Mouse (Mus musculus) midbrain, embryonic 12.5 days (tissue): ENCODE data around the gene Napsa. TPM values are rescaled to one million over a fixed set of nuclear protein-coding genes. Genes with fewer than 3 reads are reported as not detected.
A peak's percentile ranks its signal among the peaks of the same experiment; 100 is the strongest.

Experiments
- ATAC-seq: fragments of 200-750 bp; cut with Nextera tagmentation; 2 replicates; pipeline ENCODE4 v1.8.0; 2017; ENCODE audit warnings: low read depth, moderate TSS enrichment, moderate library complexity; ENCODE audit not compliant: low FRiP score
- H3K27ac ChIP-seq: fragments of 300-500 bp; sonication (generic); replicated peaks from 2 replicates; pipeline ENCODE4 v1.5.1; 2016; ENCODE audit warnings: mild to moderate bottlenecking
- H3K27me3 ChIP-seq: fragments of 300-500 bp; sonication (generic); 2 replicates; pipeline ENCODE4 v1.6.1; 2016; ENCODE audit warnings: mild to moderate bottlenecking
- H3K36me3 ChIP-seq: fragments of 300-500 bp; sonication (generic); 2 replicates; pipeline ENCODE4 v1.6.1; 2016
- H3K4me1 ChIP-seq: fragments of 300-500 bp; sonication (generic); 2 replicates; pipeline ENCODE4 v1.6.1; 2016
- H3K4me2 ChIP-seq: fragments of 300-500 bp; sonication (generic); replicated peaks from 2 replicates; pipeline ENCODE4 v1.6.1; 2016; ENCODE audit warnings: mild to moderate bottlenecking, moderate library complexity
- H3K4me3 ChIP-seq: fragments of 300-500 bp; sonication (generic); 2 replicates; pipeline ENCODE4 v1.5.1; 2016; ENCODE audit warnings: mild to moderate bottlenecking
- H3K9ac ChIP-seq: fragments of 300-500 bp; sonication (generic); replicated peaks from 2 replicates; pipeline ENCODE4 v1.6.1; 2016; ENCODE audit warnings: mild to moderate bottlenecking, moderate library complexity
- H3K9me3 ChIP-seq: fragments of 300-500 bp; sonication (generic); 2 replicates; pipeline ENCODE4 v1.6.1; 2016; ENCODE audit warnings: mild to moderate bottlenecking
- WGBS: fragments of 180-500 bp; shearing (Covaris S2); methylation state at CpG from one replicate; pipeline ENCODE4 v1.1.7; 2016; 5-methylcytosine and 5-hydroxymethylcytosine counted together
- polyA plus RNA-seq: library from polyadenylated mRNA; unstranded; fragments of >200 nt; fragmentation: Nextera tagmentation; extraction: Ambion mirVana; gene quantifications from 2 replicates; pipeline ENCODE4 v1.2.1, GENCODE M21; 2016

Gene Napsa
- polyA plus RNA-seq, 1 experiment from 2014 or later: 0.45 TPM

DNA sequence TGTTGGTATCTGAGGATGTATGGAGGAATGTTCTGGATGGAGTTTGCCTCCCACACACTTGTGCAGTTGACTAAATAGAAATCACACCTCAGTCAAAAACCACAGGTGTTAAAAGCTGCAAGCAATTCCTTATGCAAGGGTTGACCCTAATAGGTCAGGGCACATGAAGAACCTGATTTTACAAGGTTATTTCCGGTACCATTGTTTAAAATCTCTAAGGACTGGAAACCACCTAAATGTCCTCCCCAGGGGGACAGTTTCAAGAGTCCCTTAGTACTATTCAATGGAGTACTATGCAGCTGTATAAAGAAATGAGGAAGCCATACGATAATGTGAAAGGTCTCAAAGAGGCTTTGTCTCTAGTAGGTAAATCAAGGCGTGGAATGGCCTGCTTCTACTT is 25.9 kb upstream of the Napsa start:
- Histone ChIP-seq H3K4me3 (no peak overlapping the region), H3K9me3 (no peaks in the 10 kb centered on the region), H3K9ac (no peak overlapping the region), H3K36me3 (peaks cover 35% of the 10 kb centered on the region), H3K4me1 (peaks cover 14% of the 10 kb centered on the region), H3K27ac (no peak overlapping the region), H3K4me2 (no peak overlapping the region), H3K27me3 (no peaks in the 10 kb centered on the region)
- WGBS: 92% methylated on average over 3 of the region's 3 CpGs
- ATAC-seq: no peak

DNA sequence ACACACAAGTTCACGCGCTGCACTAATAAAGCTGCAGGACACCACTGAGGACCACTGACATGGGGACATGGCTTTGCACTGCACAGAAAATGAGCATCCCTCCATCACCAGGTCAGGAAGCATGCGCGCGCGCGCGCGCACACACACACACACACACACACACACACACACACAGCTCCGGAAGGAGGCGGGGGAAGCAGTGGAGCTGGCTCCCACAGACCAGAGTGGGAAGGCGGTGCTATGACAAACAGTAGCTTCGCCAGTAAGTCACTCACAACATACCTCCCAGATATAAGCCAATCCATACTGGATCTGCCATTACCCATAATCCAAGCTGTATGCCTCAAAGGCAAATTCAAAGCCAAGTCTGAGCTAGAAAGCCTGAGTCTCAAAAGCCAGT is 25.1 kb upstream of the Napsa start:
- Histone ChIP-seq H3K36me3 (peaks cover 35% of the 10 kb centered on the region), H3K4me1 (peaks cover 14% of the 10 kb centered on the region), H3K4me2 (peak overlapping the region; percentile 87), H3K27me3 (no peaks in the 10 kb centered on the region), H3K9me3 (no peaks in the 10 kb centered on the region), H3K4me3 (no peak overlapping the region), H3K9ac (peak overlapping the region; percentile 67; the same call in 1 of the 2 replicates), H3K27ac (no peak overlapping the region)
- no peak for ATAC-seq
- 98% methylated on average over 11 of the region's 13 CpGs for WGBS

DNA sequence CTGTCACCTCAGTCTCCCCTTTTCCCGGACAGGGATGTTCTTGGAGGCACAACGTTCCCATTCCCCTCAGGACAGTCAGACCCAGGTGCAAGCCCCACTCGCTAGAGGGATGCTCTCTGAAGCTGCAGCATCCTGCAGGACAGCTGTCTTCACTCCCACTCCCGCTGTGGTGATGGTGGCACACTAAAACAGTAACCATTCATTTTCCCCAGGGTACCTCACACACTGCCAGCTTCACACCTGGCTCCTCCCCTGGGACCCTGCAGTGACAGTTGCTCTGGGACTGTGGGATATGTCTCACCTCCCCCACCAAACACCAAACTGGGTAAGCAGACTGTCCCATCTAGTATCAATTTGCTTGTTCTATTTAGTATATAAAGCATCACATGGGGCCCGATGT is 24.5 kb upstream of the Napsa start:
- no peak for ATAC-seq
- Histone ChIP-seq H3K4me2 (peak overlapping the region; percentile 87), H3K4me3 (peak overlapping the region; percentile 64), H3K9me3 (no peaks in the 10 kb centered on the region), H3K4me1 (peaks cover 18% of the 10 kb centered on the region), H3K27me3 (no peaks in the 10 kb centered on the region), H3K27ac (no peak overlapping the region), H3K9ac (peak overlapping the region; percentile 67), H3K36me3 (peaks cover 31% of the 10 kb centered on the region)
- WGBS: 29% methylated on average over 5 of the region's 5 CpGs

DNA sequence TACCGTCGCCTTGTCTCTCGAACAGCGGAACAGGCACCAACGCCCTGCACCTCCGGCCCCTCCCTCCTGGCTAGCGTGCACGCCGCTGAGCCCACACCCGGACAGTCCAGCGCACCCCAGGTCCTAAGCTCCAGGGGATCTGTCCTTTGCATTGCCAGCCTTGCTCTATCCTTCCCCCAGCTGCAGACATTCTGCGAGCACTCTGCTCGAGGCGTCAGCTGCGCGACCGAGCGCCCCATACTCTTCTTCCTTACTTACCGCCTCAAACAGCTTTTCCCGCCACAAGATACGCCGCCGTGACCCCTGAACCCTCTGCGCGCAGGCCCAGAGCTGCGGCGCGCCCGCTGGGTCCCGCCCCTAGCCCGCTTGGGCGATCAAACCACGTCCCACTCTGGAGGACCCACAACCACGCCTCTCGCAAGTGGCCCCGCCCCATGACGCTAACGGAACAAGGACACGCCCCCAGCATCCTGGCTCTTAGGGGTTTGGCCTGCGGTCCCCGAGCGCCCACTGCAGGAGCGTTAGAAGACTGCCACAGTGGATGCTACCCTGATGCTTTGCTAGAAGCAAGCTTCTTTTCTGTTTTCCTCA is 23.6 kb upstream of the Napsa start, which contains the start of gene Pold1:
Gene Pold1 (minus strand): TSS at position 353 of the 591 bp plus-strand sequence.
- Histone ChIP-seq H3K4me2 (peak within 1 kb of the TSS; percentile 87), H3K9me3 (no peaks in the 10 kb centered on the region), H3K27me3 (no peaks in the 10 kb centered on the region), H3K4me3 (peak within 1 kb of the TSS; percentile 64), H3K9ac (peak within 1 kb of the TSS; percentile 67), H3K27ac (peak within 1 kb of the TSS; percentile 16; the same call in 1 of the 2 replicates), H3K36me3 (peaks cover 31% of the 10 kb centered on the region), H3K4me1 (peaks cover 23% of the 10 kb centered on the region)
- WGBS: under 1% methylated on average over 43 of the region's 43 CpGs
- peak; percentile 91 for ATAC-seq

DNA sequence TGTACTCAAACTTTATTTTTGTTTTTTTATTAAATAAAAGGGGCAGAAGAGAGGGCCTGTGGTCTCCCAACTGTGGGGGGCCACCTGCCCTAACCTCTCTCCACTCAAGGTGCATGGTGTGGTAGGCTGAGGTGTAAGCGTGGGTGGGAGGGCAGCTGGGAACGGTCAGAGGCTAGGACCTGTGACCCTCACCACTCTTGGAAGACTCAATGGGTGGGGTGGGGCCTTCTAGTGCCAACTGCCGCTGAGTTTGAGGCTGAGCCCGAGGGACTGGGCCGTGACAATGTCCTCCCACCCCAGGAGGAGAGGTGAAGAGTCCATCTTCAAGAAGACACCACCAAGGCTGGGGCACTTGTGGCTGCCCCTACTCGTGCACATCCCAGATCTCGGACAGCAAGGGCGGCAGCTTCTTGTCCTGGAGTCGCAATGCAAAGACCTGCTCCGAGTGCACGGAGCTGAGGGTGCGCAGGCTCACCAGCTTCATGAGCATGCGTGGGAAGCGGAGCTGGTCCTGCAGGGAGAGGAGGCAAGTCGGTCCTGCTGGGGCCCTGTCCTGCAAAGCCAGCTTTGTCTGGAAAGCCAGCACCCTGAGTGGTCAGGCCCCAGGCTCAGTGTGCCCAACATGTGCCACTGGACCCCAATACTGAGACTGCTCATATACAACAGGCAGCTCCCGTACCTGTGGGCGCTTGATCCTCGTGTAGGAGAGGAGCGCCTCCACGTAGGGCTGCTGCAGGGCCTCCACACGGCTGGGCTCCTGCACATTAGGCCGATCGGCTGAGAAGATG is 22.4 kb upstream of the Napsa start:
- Histone ChIP-seq H3K9me3 (no peaks in the 10 kb centered on the region), H3K27ac (no peak overlapping the region), H3K4me3 (no peak overlapping the region), H3K4me2 (no peak overlapping the region), H3K27me3 (no peaks in the 10 kb centered on the region), H3K36me3 (peaks cover 31% of the 10 kb centered on the region), H3K4me1 (peaks cover 26% of the 10 kb centered on the region), H3K9ac (no peak overlapping the region)
- 95% methylated on average over 23 of the region's 23 CpGs for WGBS
- ATAC-seq: no peak

DNA sequence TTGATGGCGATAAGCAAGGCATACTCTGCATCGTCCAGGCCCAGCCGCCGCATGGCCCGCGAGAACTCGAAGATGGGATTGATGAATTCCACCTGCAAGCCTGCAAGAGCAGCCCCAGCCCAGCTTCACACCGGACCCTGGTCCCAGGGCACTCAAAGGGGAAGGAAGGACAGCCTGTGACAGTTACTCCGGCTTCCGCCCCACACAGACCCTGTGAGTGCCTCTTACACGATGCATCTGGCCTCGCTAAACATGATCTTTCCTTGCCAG is 21.8 kb upstream of the Napsa start:
- ATAC-seq: no peak
- no peak overlapping the region for H3K9ac ChIP-seq
- H3K9me3 ChIP-seq: no peaks in the 10 kb centered on the region
- no peak overlapping the region for H3K27ac ChIP-seq
- WGBS: 96% methylated on average over 12 of the region's 12 CpGs
- H3K4me3 ChIP-seq: no peak overlapping the region
- no peak overlapping the region for H3K4me2 ChIP-seq
- peaks cover 26% of the 10 kb centered on the region for H3K4me1 ChIP-seq
- 0 out of 2 replicates have a peak, but pooled peaks cover 2% of the 10 kb centered on the region for H3K27me3 ChIP-seq
- H3K36me3 ChIP-seq: peaks cover 31% of the 10 kb centered on the region

DNA sequence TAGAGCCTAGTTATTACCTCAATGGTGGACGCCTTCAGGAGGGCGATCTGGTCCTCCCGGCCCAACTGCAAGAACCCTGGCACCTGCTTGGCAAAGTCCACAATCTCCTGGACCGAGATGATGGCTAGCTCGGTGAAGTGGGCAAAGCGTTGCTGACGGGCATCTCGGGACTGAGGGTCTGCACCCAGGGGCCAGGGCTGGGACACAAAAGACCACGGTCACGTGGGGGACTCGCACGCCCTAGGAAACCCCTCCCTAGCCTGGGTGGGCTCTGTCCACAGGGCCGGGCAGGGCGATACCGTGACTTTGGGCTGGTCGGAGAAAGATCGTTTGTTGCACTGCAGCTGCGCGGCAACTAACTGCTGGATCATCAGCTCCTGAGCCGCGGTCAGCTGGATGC is 20.9 kb upstream of the Napsa start:
- Histone ChIP-seq H3K9me3 (no peaks in the 10 kb centered on the region), H3K27ac (no peak overlapping the region), H3K4me2 (no peak overlapping the region), H3K4me3 (no peak overlapping the region), H3K36me3 (peaks cover 31% of the 10 kb centered on the region), H3K9ac (no peak overlapping the region), H3K27me3 (peaks cover 8% of the 10 kb centered on the region; the same call in 1 of the 2 replicates), H3K4me1 (peaks cover 26% of the 10 kb centered on the region)
- no peak for ATAC-seq
- WGBS: 94% methylated on average over 21 of the region's 21 CpGs

DNA sequence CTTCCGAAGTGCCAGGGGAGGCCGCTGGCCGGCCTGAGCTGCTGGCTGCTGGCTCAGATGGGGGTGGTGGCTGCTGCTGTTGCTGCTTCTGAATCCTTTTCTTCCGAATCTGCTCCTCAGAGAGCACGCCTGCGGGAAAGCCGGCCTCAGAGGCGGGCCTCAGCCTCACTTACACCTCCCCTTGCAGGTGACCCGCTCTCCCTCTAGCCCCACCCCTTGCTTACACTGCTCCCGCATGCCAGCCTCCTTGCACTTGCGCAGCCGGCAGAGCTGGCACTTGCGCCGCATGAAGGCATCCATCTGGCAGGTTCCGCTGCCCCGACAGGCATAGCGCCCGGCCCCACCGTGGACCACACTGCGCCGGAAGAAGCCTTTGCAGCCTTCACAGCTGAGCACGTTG is 20.4 kb upstream of the Napsa start:
- no peak for ATAC-seq
- Histone ChIP-seq H3K4me1 (peaks cover 26% of the 10 kb centered on the region), H3K9ac (no peak overlapping the region), H3K27me3 (peaks cover 8% of the 10 kb centered on the region; the same call in 1 of the 2 replicates), H3K27ac (no peak overlapping the region), H3K9me3 (no peaks in the 10 kb centered on the region), H3K4me2 (no peak overlapping the region), H3K36me3 (peaks cover 31% of the 10 kb centered on the region), H3K4me3 (no peak overlapping the region)
- 83% methylated on average over 22 of the region's 22 CpGs for WGBS

DNA sequence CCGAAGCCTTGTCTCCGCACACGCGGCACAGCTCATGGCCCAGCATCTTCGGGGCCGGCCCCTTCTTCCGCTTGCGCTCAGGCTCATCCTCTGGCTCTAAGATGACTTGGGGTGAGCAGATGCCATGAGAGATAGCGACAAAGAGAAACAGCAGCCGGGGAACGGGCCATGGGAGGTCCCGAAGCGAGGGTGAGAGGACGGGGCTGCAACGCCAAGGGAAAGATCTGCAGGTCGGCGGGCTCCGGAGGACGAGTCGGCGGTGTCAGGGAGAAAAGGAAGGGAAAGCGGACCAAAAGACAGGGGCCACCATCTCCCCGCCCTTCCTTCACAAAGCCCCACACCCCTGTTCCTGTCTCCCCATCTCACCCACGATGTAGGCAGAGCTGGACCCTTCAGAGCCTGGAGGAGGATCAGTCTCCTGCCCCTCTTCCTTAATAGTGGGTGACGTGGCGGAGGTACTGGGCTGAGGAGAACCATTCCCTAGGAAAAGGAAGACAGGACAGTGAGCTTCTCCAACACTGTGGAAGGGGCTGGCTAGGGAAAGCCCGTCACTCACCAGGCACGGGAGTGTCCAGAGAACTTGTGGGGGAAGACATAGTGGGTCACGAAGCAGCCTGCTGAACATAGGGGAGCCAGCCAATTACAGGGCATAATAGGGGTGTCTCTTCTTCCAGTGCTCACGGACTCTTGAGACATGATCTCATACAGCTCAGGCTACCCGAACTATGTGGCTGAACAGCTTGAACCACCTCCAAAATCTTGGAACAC is 19.9 kb upstream of the Napsa start:
- Histone ChIP-seq H3K9me3 (no peaks in the 10 kb centered on the region), H3K4me1 (peaks cover 21% of the 10 kb centered on the region), H3K9ac (no peak overlapping the region), H3K36me3 (peaks cover 31% of the 10 kb centered on the region), H3K27me3 (peaks cover 8% of the 10 kb centered on the region; the same call in 1 of the 2 replicates), H3K4me2 (peak overlapping the region; percentile 60), H3K4me3 (peak overlapping the region; percentile 83; the same call in 1 of the 2 replicates), H3K27ac (no peak overlapping the region)
- WGBS: 86% methylated on average over 31 of the region's 31 CpGs
- no peak for ATAC-seq

DNA sequence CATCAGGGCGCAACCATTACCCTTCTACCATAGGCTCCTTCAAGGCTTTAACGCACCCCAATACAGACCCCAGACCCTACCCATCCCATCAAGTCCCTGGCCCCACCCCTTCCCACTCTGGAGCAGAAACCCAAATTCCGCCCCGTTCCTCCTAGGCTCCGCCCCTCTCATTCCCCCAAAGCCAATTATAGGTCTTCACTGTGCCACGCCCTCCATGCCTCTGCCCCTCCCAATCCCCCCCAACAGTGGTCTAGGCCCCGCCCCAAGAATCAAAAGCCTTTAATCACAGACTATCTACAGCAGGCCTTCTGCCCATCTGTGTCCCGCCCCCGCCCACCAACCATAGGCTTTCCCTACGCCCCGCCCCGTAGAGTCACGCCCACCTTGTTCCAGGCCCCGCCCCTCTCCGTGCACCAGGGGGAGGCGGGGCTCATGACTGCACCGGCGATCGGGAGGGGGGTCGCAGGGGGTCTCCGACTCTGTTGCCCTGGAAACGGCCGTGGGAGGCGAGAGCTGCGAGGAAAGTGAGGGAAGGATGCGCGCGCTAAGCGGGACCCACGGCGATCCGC is 18.9 kb upstream of the Napsa start:
- peak overlapping the region; percentile 90 for H3K27ac ChIP-seq
- H3K4me2 ChIP-seq: peak overlapping the region; percentile 60
- peak overlapping the region; percentile 83 for H3K4me3 ChIP-seq
- H3K36me3 ChIP-seq: peaks cover 31% of the 10 kb centered on the region
- peaks cover 8% of the 10 kb centered on the region; the same call in 1 of the 2 replicates for H3K27me3 ChIP-seq
- peak overlapping the region; percentile 64 for H3K9ac ChIP-seq
- peak; percentile 71 for ATAC-seq
- WGBS: under 1% methylated on average over 32 of the region's 32 CpGs
- H3K4me1 ChIP-seq: peaks cover 13% of the 10 kb centered on the region
- H3K9me3 ChIP-seq: no peaks in the 10 kb centered on the region

DNA sequence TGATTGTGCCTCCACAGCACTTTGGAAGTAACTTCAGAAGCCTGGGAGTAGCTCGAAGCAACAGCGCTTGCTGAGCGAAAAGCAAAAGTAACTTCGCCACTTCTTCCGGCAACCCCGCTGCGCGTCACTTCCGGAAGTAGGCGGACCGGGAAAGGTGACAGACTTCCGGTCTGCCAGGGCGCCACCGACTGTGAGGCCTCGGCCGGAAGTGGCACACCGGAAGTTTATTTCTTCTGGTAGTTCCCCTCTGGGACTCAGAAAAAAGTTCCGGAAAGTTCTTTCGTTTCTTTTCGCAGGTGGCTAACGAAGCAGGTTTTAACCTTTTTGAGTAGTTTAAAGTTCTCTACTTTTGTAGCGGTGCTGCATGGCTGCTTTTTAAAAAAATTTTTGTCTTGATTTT is 18.4 kb upstream of the Napsa start, which contains the start of gene Nr1h2:
Gene Nr1h2 (minus strand): TSS at position 126 of the 400 bp plus-strand sequence.
- peak; percentile 71 for ATAC-seq
- Histone ChIP-seq H3K27me3 (peaks cover 8% of the 10 kb centered on the region; the same call in 1 of the 2 replicates), H3K4me3 (peak within 1 kb of the TSS; percentile 83), H3K4me1 (peaks cover 13% of the 10 kb centered on the region), H3K4me2 (peak within 1 kb of the TSS; percentile 60), H3K36me3 (peaks cover 31% of the 10 kb centered on the region), H3K9me3 (no peaks in the 10 kb centered on the region), H3K9ac (peak within 1 kb of the TSS; percentile 64), H3K27ac (peak within 1 kb of the TSS; percentile 90)
- WGBS: under 1% methylated on average over 22 of the region's 22 CpGs
